Mouse (Mus musculus) lung, adult 2 months (tissue): ENCODE data around the gene Shkbp1.

Experiments
- CTCF ChIP-seq: fragments of 200-500 bp; IDR thresholded peaks from 2 replicates; pipeline ENCODE4 v1.5.1; 2011; ENCODE audit warnings: mild to moderate bottlenecking, low read length, control low read depth; ENCODE audit not compliant: insufficient read depth
- POLR2A ChIP-seq: fragments of 200-500 bp; IDR thresholded peaks from 2 replicates; pipeline ENCODE4 v1.6.1; 2011; ENCODE audit warnings: low read depth, mild to moderate bottlenecking, control low read depth, low read length, borderline replicate concordance; ENCODE audit errors: extremely low read depth

DNA sequence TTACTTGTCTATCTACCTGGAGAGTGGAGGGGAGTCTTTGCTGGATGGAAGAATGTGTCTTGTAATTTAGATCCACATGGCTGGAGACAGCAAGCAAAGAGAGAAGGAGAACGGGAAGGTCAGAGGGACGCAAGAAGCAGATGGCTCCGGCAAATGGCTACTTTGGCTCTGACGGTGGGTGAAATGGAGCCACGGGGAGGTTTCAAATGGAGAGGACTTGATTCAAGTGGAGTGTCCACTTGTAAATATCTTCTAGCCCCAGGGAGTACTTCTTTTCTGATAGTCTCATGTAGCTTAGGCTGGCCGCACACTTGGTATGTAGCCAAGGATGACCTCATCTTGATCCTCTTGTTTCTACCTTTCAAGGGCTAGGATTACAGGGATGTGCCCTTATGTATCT, 57.0 kb downstream of the Shkbp1 start:
- TF ChIP-seq POLR2A (no peak), CTCF (no peak)
